Mouse (Mus musculus) kidney, embryonic 16.5 days (tissue): ENCODE measurements around the gene Snrpg. TPM values are rescaled to one million over a fixed set of nuclear protein-coding genes. Genes with fewer than 3 reads are reported as not detected.

Experiments
- ATAC-seq: fragments of 200-750 bp; cut with Nextera tagmentation; 2 replicates; pipeline ENCODE4 v1.8.0; 2017; ENCODE audit warnings: moderate TSS enrichment; ENCODE audit not compliant: low FRiP score, low TSS enrichment
- H3K27ac ChIP-seq: fragments of 300-500 bp; sonication (generic); 2 replicates; pipeline ENCODE4 v1.5.1; 2014; ENCODE audit warnings: low read length
- H3K27me3 ChIP-seq: fragments of 300-500 bp; sonication (generic); 2 replicates; pipeline ENCODE4 v1.6.1; 2014; ENCODE audit warnings: low read length, control low read depth, mixed read lengths; ENCODE audit not compliant: insufficient read depth
- H3K36me3 ChIP-seq: fragments of 300-500 bp; sonication (generic); 2 replicates; pipeline ENCODE4 v1.6.1; 2014; ENCODE audit warnings: low read length, control low read depth, mixed read lengths; ENCODE audit not compliant: insufficient read depth
- H3K4me1 ChIP-seq: fragments of 300-500 bp; sonication (generic); 2 replicates; pipeline ENCODE4 v1.6.1; 2014; ENCODE audit warnings: low read length, control low read depth, mixed read lengths; ENCODE audit not compliant: insufficient read depth
- H3K4me2 ChIP-seq: fragments of 300-500 bp; sonication (generic); replicated peaks from 2 replicates; pipeline ENCODE4 v1.6.1; 2014; ENCODE audit warnings: low read depth, low read length
- H3K4me3 ChIP-seq: fragments of 300-500 bp; sonication (generic); 2 replicates; pipeline ENCODE4 v1.5.1; 2014; ENCODE audit warnings: mild to moderate bottlenecking, low read length
- H3K9ac ChIP-seq: fragments of 300-500 bp; sonication (generic); replicated peaks from 2 replicates; pipeline ENCODE4 v1.6.1; 2014; ENCODE audit warnings: low read length
- H3K9me3 ChIP-seq: fragments of 300-500 bp; sonication (generic); 2 replicates; pipeline ENCODE4 v1.6.1; 2016; ENCODE audit warnings: low read length, control low read depth
- WGBS: fragments of 180-500 bp; shearing (Covaris S2); extraction: QIAGEN DNeasy Blood & Tissue Kit; methylation state at CpG from one replicate; pipeline ENCODE4 v1.1.7; 2014; 5-methylcytosine and 5-hydroxymethylcytosine counted together
- polyA plus RNA-seq: library from polyadenylated mRNA; unstranded; fragments of >200 nt; fragmentation: Nextera tagmentation; extraction: Ambion mirVana; gene quantifications from 2 replicates; pipeline ENCODE4 v1.2.1, GENCODE M21; 2015

The Snrpg gene
- 575 and 578 TPM in 2 replicates for polyA plus RNA-seq

DNA sequence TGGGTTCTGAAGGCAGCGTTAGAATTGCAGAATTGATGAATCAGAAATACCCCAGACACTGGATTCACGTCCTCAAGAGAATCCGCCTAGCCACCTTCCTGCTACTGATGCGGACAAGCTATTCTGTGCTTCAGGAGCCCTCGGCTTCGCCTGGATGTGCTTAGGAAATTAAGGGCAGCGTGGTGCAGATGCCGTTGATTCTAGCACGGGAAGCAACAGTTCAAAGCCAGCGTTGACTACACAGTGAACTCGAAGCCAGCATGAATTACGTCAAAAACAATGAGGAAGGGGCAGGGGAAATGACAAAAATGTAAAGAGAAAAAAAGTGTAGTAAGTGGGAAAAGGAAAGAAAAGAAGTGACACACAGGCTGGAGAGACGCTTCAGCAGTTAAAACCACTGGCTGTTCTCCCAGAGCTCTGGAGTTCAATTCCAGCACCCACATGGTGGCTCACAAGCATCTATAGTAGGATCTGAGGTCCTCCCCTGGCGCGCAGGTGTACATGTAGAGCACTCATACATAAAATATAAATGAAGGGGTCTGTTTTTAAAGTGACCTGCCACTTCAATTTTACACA, at the start of gene Snrpg:
TSS of gene Snrpg (plus strand) at position 541 of the 576 bp plus-strand sequence.
- H3K27ac ChIP-seq = peak within 1 kb of the TSS; percentile 91
- H3K4me2 ChIP-seq = peak within 1 kb of the TSS; percentile 96
- 17% methylated on average over 15 of the region's 15 CpGs for WGBS
- no peaks in the 10 kb centered on the region for H3K27me3 ChIP-seq
- 0 out of 2 replicates have a peak, but pooled peaks have one; percentile 2 for ATAC-seq
- H3K36me3 ChIP-seq = peaks cover 15% of the 10 kb centered on the region; the same call in 1 of the 2 replicates
- peaks cover 29% of the 10 kb centered on the region for H3K4me1 ChIP-seq
- peak within 1 kb of the TSS; percentile 98 for H3K4me3 ChIP-seq
- no peaks in the 10 kb centered on the region for H3K9me3 ChIP-seq
- H3K9ac ChIP-seq = peak within 1 kb of the TSS; percentile 84

DNA sequence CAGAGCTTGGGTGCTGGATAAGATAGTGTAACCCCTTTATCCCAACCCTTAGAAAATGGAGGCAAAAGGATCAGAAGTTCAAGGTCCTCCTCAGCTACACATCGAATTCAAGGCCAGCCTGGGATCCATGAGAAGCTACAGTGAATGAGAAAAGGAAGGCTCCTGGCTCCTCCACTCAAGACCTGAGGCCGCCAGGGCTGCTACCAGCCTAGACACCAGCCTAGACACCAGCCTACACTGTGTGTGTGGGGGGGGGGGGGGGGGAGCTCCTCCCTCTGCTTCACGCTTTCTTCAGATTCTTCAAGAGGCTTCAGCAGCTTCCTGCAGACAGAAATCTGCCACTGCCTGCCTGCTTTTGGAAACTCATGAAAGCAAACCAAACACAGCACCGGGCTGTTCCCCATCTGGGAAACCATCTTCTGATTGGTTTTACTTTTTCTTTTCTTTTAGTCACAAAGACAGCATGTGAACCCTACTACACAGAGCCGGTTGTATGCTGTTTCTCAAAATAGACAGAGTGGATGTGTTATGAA, 49.0 kb upstream of the Snrpg start:
- Histone ChIP-seq H3K4me3 (no peak overlapping the region), H3K4me1 (no peaks in the 10 kb centered on the region), H3K27me3 (no peaks in the 10 kb centered on the region), H3K9ac (no peak overlapping the region), H3K36me3 (no peaks in the 10 kb centered on the region), H3K9me3 (0 out of 2 replicates have a peak, but pooled peaks cover 3% of the 10 kb centered on the region), H3K4me2 (no peak overlapping the region), H3K27ac (no peak overlapping the region)
- WGBS = 94% methylated on average over 5 of the region's 5 CpGs
- no peak for ATAC-seq

DNA sequence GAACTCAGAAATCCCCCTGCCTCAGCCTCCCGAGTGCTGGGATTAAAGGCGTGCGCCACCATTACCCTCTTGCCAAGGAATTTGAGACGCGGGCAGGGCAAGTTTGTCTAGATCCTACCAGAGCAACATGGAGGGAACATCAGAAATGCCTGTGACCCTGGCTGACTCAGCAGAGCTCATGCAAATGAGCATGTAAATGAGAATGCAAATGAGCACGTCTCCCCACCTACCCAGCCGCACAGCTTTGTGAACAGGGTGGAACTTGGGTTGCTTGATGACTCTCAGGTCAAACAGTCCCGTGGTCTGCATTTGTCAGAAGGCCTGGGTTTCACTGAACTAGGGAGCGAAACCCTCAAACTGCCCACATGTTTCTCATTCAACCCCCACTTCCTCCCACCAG, 48.1 kb upstream of the Snrpg start:
- WGBS = 96% methylated on average over 9 of the region's 9 CpGs
- ATAC-seq = no peak
- H3K4me1 ChIP-seq = no peaks in the 10 kb centered on the region
- 0 out of 2 replicates have a peak, but pooled peaks cover 3% of the 10 kb centered on the region for H3K9me3 ChIP-seq
- no peak overlapping the region for H3K4me2 ChIP-seq
- H3K27ac ChIP-seq = no peak overlapping the region
- H3K4me3 ChIP-seq = no peak overlapping the region
- no peaks in the 10 kb centered on the region for H3K27me3 ChIP-seq
- H3K36me3 ChIP-seq = no peaks in the 10 kb centered on the region
- H3K9ac ChIP-seq = no peak overlapping the region

DNA sequence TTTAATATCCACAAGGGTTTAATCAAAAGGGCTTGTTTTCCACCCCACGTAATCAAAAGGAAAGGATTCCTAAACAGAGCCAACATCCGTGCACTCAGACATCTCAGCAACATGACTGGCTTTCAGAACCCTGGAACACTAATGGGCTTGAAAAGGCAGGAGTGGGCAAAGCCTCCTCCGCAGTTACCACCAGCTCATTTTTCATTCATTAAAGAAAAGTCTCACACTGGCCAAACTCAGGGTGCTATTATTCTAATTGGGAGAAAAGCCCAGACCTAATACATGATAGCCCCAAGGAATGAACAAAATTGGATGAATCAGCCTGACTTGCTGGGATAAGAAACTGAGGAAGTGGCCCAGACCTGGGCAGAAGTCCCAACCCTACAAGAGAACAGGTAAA, 46.7 kb upstream of the Snrpg start:
- 79% methylated on average over 3 of the region's 3 CpGs for WGBS
- no peak for ATAC-seq
- H3K9me3 ChIP-seq = 0 out of 2 replicates have a peak, but pooled peaks cover 3% of the 10 kb centered on the region

DNA sequence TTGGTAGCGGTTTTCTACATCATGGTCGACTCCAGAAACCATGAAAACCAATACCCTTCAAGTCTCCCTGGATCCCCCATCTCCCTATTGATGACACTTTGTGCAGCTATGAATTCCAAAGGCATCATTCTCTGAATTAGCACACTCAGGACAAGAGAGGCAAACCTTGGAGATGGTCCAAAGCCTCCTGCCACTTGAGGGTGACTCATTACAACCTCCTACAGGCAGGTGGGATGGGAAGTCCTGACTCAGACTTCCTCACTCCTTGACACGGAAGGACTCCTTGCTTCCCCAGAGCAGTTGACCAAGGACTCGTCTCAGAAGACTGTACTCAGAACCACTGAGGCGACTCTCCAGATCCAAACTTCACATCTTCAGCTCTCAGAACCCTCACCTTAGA, 45.5 kb upstream of the Snrpg start:
- H3K4me1 ChIP-seq = no peaks in the 10 kb centered on the region
- H3K27ac ChIP-seq = no peak overlapping the region
- 81% methylated on average over 5 of the region's 5 CpGs for WGBS
- no peaks in the 10 kb centered on the region for H3K27me3 ChIP-seq
- H3K4me3 ChIP-seq = no peak overlapping the region
- no peaks in the 10 kb centered on the region for H3K36me3 ChIP-seq
- H3K9me3 ChIP-seq = 0 out of 2 replicates have a peak, but pooled peaks cover under 1% of the 10 kb centered on the region
- no peak overlapping the region for H3K4me2 ChIP-seq
- no peak overlapping the region for H3K9ac ChIP-seq
- ATAC-seq = no peak

More for the DNA sequence above, 46.7 kb upstream of the Snrpg start:
- Histone ChIP-seq H3K4me2 (no peak overlapping the region), H3K9ac (no peak overlapping the region), H3K36me3 (no peaks in the 10 kb centered on the region), H3K4me1 (no peaks in the 10 kb centered on the region), H3K27ac (no peak overlapping the region), H3K4me3 (no peak overlapping the region), H3K27me3 (no peaks in the 10 kb centered on the region)

DNA sequence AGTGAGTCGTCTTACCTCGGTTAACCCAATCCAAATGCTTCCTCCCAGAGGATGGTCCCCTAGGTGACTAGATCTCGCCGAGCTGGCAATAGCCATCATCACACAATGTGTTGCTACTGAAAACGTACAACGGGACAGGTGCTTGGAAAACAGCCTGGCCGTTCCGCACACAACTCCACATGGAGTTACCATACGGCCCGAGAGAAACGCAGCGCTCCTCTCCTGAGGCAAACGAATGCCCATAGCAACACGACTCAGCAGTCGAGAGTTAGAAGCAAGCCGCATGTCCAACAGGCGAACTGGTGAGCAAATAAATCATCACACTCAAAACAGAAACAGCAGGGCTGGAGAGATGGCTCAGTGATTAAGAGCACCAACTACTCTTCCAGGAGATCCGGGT, 44.2 kb upstream of the Snrpg start:
- ATAC-seq = no peak
- Histone ChIP-seq H3K9ac (no peak overlapping the region), H3K4me3 (no peak overlapping the region), H3K4me1 (no peaks in the 10 kb centered on the region), H3K9me3 (no peaks in the 10 kb centered on the region), H3K27ac (no peak overlapping the region), H3K36me3 (no peaks in the 10 kb centered on the region), H3K27me3 (no peaks in the 10 kb centered on the region), H3K4me2 (no peak overlapping the region)
- WGBS = 86% methylated on average over 18 of the region's 18 CpGs

DNA sequence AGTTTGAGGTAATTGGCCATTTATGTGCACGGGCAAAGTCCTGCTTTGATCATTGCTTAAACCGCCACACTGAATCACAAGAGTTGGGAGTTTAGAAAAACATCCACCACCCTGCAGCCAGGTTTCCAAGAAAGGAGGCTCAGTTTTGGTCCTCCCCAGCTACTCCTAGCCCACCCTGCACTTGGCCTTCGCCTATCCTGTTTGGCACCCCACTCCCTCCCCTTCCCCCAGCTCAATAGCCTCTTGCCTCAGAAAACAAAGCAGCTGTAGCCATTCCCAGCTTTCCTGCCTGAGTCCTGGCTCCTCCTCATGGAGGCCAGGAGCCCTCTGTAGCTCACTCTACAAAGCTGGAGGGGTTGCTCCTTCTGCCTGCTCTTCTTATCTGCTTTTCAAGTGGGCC, 42.7 kb upstream of the Snrpg start:
- WGBS = 28% methylated on average over 3 of the region's 3 CpGs
- no peak overlapping the region for H3K27ac ChIP-seq
- H3K9ac ChIP-seq = no peak overlapping the region
- no peaks in the 10 kb centered on the region for H3K4me1 ChIP-seq
- H3K36me3 ChIP-seq = no peaks in the 10 kb centered on the region
- H3K27me3 ChIP-seq = no peaks in the 10 kb centered on the region
- no peak for ATAC-seq
- no peaks in the 10 kb centered on the region for H3K9me3 ChIP-seq
- no peak overlapping the region for H3K4me3 ChIP-seq
- no peak overlapping the region for H3K4me2 ChIP-seq

- Histone ChIP-seq H3K9ac (no peak overlapping the region), H3K9me3 (no peaks in the 10 kb centered on the region), H3K36me3 (no peaks in the 10 kb centered on the region), H3K27ac (no peak overlapping the region), H3K4me1 (no peaks in the 10 kb centered on the region), H3K4me2 (no peak overlapping the region), H3K27me3 (no peaks in the 10 kb centered on the region), H3K4me3 (no peak overlapping the region)
- WGBS = 95% methylated on average over 6 of the region's 6 CpGs
- ATAC-seq = no peak
These were observed 41.2 kb upstream of the Snrpg start for GRCm38 (mm10) chr6:86329943-86330342.

DNA sequence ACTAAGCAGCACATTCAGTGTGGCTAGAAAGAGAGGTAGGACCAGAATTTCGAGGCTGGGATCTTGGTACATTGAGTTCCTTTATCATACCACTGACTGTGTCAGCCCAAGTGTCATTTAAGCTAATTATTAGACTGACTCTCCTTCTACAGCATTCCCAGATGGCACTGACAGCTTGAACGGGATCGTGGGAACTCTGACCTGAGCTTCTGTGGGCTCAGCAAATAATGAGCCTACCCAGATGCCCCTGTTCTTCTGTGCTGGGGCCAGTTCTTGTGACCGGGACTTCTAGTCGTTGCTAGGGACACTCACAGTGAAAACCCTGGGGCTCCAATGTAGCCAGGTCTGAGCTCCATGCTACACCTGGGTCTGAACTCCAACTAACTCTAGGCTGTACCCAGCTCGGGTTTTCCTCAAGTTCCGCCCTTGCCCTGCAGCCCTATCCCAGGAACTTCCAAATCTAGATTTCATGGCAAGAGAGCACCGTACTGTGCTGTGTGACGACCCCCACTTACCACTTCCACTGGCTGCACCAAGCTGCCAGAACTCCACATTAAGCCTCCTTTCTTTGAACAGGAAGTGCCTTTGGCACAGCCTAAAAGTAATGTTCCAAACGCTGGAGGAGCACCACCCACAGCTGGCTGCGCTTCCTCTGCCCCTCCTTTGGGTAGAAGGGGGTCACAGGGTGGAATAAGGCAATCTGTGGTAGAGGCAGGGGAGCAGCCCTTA, 35.8 kb upstream of the Snrpg start:
- H3K9me3 ChIP-seq = peaks cover 4% of the 10 kb centered on the region; the same call in 1 of the 2 replicates
- no peak overlapping the region for H3K4me2 ChIP-seq
- no peak overlapping the region for H3K4me3 ChIP-seq
- H3K27ac ChIP-seq = peak overlapping the region; percentile 53
- ATAC-seq = peak; percentile 35; the same call in 1 of the 2 replicates
- no peak overlapping the region for H3K9ac ChIP-seq
- H3K36me3 ChIP-seq = no peaks in the 10 kb centered on the region
- peaks cover 8% of the 10 kb centered on the region for H3K4me1 ChIP-seq
- WGBS = 59% methylated on average over 11 of the region's 11 CpGs
- H3K27me3 ChIP-seq = no peaks in the 10 kb centered on the region

GRCm38 (mm10) chr6:86335860-86336259, 35.2 kb upstream of the Snrpg start:
- H3K36me3 ChIP-seq = no peaks in the 10 kb centered on the region
- peak overlapping the region; percentile 53 for H3K27ac ChIP-seq
- no peak overlapping the region for H3K4me2 ChIP-seq
- WGBS = 38% methylated on average over 5 of the region's 5 CpGs
- H3K9me3 ChIP-seq = peaks cover 4% of the 10 kb centered on the region; the same call in 1 of the 2 replicates
- ATAC-seq = peak; percentile 51; the same call in 1 of the 2 replicates
- H3K4me3 ChIP-seq = no peak overlapping the region
- no peak overlapping the region for H3K9ac ChIP-seq
- H3K4me1 ChIP-seq = peaks cover 8% of the 10 kb centered on the region
- no peaks in the 10 kb centered on the region for H3K27me3 ChIP-seq
